ENCODE assay signal across 16 mouse cellular contexts in genomic region chr3:104455506-104456275, GRCm38 (mm10).
"Had no signal": no experiment of that assay in that cellular context is flagged by ENCODE, and none has a peak within 500 bp of the region (broad histone marks: within the 10 kb centered on the region; RNA-seq: fewer than 3 reads in every experiment).

No protein-coding gene starts in this region.

- H3K27me3 ChIP-seq: lung, embryonic 15.5 days; megakaryocyte, embryonic 14.5 days; midbrain, embryonic 13.5 days; neural tube, embryonic 12.5 days; stomach, embryonic 15.5 days had no signal

- H3K4me2 ChIP-seq: lung, embryonic 15.5 days; midbrain, embryonic 11.5 days; midbrain, embryonic 13.5 days; neural tube, embryonic 12.5 days; stomach, embryonic 15.5 days had no signal

- H3K9me3 ChIP-seq: lung, embryonic 15.5 days; midbrain, embryonic 13.5 days; neural tube, embryonic 12.5 days; stomach, embryonic 15.5 days had no signal

- H3K4me1 ChIP-seq: midbrain, embryonic 13.5 days; neural tube, embryonic 12.5 days; stomach, embryonic 15.5 days had no signal

- H3K27ac ChIP-seq: lung, embryonic 15.5 days; macrophage; midbrain, embryonic 13.5 days; neural tube, embryonic 12.5 days; stomach, embryonic 15.5 days; stomach, postnatal 0 days had no signal

- H3K9ac ChIP-seq: liver, postnatal 0 days; lung, embryonic 15.5 days; midbrain, embryonic 13.5 days; neural tube, embryonic 12.5 days; stomach, embryonic 15.5 days had no signal

- H3K4me3 ChIP-seq: lung, embryonic 15.5 days; megakaryocyte, embryonic 14.5 days; midbrain, embryonic 13.5 days; neural tube, embryonic 12.5 days; stomach, embryonic 15.5 days had no signal

- ATAC-seq: liver, postnatal 0 days; midbrain, embryonic 13.5 days had no signal

- DNase-seq: liver, postnatal 0 days; lung, adult 2 months; lung, postnatal 14 days; lung, postnatal 36 days; right cerebral cortex, postnatal 14 days; thymus, adult 2 months; thymus, postnatal 25 days; thymus, postnatal 4 days had no signal
